Mouse (Mus musculus) brain, embryonic 14.5 days (tissue): Measurements from ENCODE around the gene Dennd6b.

Experiments
- CTCF ChIP-seq: fragments of 200-500 bp; IDR thresholded peaks from 2 replicates; pipeline ENCODE4 v1.5.1; 2012; ENCODE audit warnings: inconsistent platforms, mild to moderate bottlenecking, moderate library complexity, borderline replicate concordance; ENCODE audit not compliant: insufficient read depth, insufficient read length; ENCODE audit errors: extremely low read depth
- POLR2A ChIP-seq: fragments of 200-500 bp; IDR thresholded peaks from 2 replicates; pipeline ENCODE4 v1.6.1; 2012; ENCODE audit warnings: mild to moderate bottlenecking, inconsistent platforms, borderline replicate concordance; ENCODE audit not compliant: poor library complexity, insufficient read depth, insufficient read length, severe bottlenecking; ENCODE audit errors: extremely low read depth

- TF ChIP-seq CTCF (no peak), POLR2A (no peak)
Observed at GRCm38 (mm10) chr15:89145813-89146350, 50.4 kb downstream of the Dennd6b start.
